Mouse (Mus musculus): ENCODE results near the gene Bri3.

Bri3 gene

DNA sequence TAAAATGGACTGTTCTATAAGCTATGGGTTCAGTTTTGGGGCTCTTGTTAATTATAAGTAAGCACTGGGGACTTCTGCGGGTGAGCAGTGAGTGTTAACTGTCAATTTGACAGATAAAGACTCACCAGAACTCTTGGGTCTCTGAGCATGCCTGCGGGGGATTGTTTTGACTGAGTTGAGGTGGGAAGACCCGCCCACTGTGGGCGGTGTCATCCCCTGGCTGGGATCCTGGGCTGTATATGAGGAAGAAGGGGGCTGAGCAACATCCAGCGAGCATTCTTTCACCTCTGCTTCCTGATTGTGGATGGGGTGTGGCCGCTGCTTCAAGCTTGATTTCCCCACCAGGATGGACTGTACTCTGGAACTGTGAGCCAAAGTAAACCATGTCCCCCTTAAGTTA is 10.0 kb upstream of the Bri3 start:
- no peak for DNase-seq (ENCODE audit: low spot score)

DNA sequence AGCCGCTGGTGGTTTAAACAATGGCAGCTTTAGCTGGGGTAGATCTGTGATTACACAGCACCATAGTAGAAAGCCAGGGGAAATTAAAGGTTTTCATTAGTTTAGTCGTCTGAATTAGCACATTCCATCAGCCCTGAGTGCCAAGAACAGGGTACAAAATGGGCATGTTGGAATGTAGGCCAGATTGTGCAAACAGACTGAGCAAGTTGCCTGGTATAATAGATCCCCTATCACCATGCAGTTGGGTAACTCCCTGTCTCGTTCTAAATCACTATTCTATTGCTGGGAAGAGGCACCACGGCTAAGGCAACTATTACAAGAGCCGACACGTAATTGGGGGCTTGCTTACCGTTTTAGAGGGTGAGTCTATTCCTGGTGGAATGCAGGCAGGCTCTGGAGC is 9.5 kb upstream of the Bri3 start:
- no peak for DNase-seq (ENCODE audit: low spot score)

- DNase-seq (ENCODE audit: low spot score) = no peak
Observed at GRCm38 (mm10) chr5:144238969-144239368, 5.3 kb upstream of the Bri3 start.

- no peak for DNase-seq (ENCODE audit: low spot score)
Observed at GRCm38 (mm10) chr5:144245592-144245991, 1.4 kb downstream of the Bri3 start.

DNA sequence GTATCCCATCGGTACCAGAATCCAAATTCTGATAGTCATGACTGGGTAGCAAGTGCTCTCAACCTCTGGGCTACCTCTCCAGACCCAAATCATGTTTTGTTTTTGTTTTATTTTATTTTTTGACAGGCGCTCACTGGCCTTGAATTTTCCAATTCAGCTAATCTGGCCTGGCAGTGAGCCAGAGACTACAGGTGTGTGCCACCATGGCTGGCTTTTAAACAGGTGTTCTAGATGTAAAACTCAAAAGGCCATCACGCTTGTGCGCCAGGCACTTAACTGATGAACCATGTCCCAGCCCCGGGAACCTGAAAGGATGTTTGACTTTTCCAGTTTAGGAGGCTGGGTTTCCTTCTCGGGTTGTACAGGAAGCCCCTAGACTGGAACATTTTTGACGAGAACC is 2.4 kb downstream of the Bri3 start:
- DNase-seq (ENCODE audit: low spot score) = no peak

- DNase-seq (ENCODE audit: low spot score) = no peak
Observed at GRCm38 (mm10) chr5:144247307-144247706, 3.1 kb downstream of the Bri3 start.

- DNase-seq (ENCODE audit: low spot score) = no peak
Observed at GRCm38 (mm10) chr5:144247906-144248585, 3.8 kb downstream of the Bri3 start.

DNA sequence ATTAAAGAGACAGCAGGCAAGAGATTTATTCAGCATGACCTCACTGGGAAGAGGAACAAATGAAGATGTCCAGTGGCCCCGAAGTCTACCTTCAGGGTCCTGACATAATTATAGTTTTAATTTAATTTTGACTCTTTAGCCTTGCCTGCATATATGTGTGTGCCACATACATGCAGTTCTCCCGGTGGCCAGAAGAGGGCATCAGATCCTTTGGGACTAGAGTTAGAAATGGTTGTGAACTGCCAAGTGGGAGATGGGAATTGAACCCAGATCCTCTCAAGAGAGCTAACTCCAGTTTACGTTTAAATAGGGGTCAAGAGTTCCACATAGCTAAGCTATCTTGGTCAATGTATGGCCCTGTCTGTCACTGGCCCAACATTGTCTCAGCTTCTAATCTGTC is 5.6 kb downstream of the Bri3 start:
- no peak for DNase-seq (ENCODE audit: low spot score)

GRCm38 (mm10) chr5:144251876-144252577 is 7.8 kb downstream of the Bri3 start:
- DNase-seq (ENCODE audit: low spot score) = no peak

DNA sequence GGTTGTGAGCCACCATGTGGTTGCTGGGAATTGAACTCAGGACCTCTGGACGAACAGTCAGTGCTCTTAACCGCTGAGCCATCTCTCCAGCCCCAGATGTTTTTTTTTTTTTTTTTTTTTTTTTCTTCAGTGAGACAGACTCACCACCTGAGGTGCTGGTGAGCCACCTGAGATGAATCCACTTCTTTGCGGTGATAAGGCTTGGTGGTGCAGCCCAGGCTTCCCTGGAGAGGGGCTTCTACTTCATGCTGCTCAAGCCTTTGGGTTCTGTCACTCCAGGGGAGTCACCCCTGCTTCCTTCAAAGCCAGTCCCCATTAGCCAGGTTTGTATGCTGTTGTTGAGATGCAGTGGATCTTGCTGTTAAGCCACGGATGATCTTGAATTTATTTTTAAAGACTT is 9.0 kb downstream of the Bri3 start:
- DNase-seq (ENCODE audit: low spot score) = no peak

- DNase-seq (ENCODE audit: low spot score) = peak; percentile 81
Observed at GRCm38 (mm10) chr5:144254122-144254810, 10.0 kb downstream of the Bri3 start.

DNA sequence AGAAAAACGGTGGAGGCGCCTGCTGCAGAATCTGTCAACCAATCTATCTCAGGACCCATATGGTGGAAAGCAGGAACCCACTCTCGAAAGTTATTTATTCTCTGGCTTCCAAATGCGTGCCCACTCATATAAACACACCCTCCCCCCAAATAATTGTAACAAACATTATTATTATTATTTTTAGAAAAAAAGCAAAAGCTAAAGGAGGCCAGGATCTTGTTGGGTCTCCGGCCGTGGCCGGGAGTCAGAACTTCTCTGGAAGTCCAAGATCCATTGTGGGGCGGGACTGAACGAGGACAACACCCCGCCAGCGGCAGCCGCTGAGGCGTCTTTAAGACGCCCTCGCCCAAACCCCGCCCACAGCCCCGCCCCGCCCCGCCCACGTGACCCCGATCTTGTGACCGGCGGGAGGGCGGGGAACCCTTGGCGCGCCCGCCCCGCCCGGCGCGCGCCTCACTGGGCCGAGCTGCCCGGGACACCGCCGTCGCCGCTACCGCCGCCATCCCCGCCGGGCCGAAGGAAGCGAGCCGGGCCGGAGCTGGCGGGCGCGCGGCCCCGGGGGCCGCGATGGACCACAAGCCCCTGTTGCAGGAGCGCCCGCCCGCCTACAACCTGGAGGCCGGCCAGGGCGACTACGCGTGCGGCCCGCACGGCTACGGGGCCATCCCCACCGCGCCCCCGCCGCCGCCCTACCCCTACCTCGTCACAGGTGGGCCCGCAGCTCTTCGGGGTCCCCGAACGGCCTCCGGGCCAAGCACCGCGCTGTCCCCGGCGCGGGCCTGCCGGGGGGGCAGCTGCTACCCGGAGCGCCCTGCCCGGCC is 10.8 kb downstream of the Bri3 start:
- DNase-seq (ENCODE audit: low spot score) = peak; percentile 87

GRCm38 (mm10) chr5:144255632-144256540 is 11.6 kb downstream of the Bri3 start:
- peak; percentile 64 for DNase-seq (ENCODE audit: low spot score)

DNA sequence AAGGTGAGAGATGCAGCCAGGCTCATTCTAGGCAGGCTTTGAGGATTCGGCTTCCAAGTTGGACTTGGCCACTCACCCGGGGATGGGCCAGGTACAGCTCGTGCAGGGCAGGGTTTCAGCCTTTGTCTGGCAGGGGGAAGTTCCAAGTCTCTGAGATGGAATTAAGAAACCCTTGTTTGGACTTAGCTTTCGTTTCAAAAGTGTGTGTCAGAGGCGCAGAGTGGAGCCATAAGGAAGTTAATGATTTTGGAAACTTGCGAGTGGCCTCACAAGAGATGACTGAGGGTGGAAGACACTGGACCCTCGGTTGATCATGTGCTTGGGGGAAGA is 12.3 kb downstream of the Bri3 start:
- DNase-seq (ENCODE audit: low spot score) = no peak

- no peak for DNase-seq (ENCODE audit: low spot score)
Observed at GRCm38 (mm10) chr5:144256888-144257287, 12.7 kb downstream of the Bri3 start.

DNA sequence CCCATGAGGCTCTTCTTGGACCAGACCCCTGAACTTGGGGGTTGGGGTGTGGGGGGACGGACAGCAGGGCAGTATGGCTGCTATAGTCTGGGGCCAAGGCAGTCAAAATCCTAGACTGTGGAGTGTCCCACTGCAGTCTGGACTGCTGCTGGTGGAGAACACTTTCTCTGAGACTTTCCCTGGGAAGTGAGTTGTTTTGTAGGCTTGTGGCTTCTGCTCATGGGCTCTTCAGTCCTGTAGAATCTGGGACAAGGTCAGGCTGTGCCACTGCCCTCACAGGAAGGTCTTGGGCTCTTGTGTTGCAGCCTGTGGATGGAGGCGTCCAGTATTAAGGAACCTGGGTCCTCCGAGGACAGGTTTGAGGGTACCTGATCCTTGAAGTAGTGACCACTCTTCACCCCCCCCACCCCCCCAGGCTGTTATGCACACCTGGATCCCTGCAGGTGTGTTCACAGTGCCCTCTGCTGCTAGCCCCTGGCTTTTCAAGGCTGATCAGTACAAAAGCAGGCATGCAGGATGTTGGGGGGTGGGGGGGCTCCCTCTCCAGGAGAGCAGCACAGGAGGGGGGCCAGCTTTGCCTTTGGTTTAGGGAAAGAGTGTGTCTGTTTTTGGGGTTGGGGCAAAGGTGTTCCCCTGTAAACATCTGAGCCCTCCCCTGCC is 13.3 kb downstream of the Bri3 start:
- no peak for DNase-seq (ENCODE audit: low spot score)

DNA sequence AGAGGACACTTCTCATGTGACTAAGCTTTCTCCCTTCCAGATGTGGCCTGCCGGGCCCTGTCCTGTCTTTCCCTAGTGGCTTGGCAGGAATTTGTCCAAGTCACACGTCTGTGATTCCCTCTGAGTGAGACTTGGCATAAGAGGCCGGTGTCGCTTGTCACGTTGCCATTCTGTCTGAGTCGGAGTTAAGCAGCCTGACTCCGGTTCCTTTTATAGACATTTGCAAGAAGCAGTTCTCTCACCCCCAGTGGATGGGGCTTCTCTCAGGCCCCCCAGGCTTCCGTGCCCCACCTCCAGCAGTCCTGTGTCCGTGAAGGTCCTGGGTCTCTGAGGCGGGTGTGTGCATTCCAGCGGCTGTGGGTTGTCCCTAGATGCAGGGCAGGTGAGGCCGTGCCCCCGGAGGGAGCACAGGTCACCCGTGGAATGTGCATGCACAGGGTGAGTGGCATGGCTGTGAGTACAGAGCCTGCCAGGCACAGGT is 13.9 kb downstream of the Bri3 start:
- no peak for DNase-seq (ENCODE audit: low spot score)

DNA sequence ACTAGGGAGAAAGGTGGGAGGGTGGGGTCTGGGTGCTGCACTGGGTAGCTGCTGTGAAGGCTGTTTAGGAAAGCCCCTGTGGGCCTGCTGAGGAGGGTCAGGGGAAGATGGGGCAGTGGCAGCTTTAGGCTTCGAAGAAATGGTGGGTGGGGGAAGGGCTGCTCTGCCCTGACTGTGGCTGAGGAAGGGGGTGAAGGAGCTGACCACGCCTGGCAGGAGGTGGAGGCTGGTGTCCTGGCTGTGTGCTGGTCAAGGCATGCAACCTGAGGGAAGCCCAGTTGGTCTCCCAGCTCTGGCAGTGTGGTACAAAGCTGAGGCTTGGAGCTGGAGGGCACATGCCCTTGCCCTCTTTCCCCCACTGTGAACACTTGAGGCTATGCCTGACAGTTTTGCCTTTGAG is 14.4 kb downstream of the Bri3 start:
- DNase-seq (ENCODE audit: low spot score) = no peak

- DNase-seq (ENCODE audit: low spot score) = no peak
Observed at GRCm38 (mm10) chr5:144259228-144259627, 15.0 kb downstream of the Bri3 start.

GRCm38 (mm10) chr5:144260464-144260863 is 16.2 kb downstream of the Bri3 start:
- DNase-seq (ENCODE audit: low spot score) = no peak

DNA sequence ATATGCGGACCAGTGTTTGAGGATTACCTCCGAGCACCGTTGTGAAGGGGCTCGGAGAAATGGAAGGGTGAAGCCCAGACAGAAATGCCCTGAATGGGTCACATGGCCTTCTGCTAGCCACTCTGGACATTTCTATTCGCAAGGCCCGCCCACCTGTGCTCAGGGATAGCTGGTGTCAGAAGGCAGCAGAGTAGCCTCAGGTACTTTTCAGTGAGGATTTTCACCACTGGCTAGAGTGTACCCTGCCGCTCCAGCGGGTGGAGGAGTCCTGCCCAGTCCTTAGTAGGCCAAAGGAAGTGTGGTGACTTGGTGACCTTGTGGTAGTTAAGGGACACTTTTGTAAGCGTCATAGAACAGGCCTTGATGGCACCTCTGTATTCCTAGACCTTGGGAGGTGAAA is 17.1 kb downstream of the Bri3 start:
- DNase-seq (ENCODE audit: low spot score) = no peak
